Mouse (Mus musculus): ENCODE measurements around the gene Scn11a.
A peak's percentile ranks its signal among the peaks of the same experiment; 100 is the strongest.

Scn11a gene

DNA sequence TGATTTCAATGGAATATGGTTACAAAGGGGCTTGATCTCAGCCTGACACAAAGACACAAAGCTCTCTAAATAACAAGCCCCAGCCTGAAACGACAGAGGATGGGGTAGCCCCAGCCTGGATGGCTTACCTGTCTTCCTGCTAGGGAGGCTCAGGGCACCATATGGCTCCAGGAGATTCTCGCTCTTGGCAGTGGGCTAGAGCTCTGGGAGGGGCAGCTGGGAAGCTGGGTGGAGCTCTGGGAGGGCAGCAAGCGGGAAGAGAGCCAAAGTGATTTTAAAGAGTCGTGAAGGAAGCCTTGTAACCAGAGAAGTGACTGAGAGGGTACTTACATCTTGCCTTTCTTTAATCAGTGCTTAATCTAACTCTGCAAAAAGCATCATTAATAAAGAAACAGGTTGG, at the start of gene Scn11a:
Gene Scn11a, minus strand, starts transcription at position 160 of the 400 bp plus-strand sequence.
- no peak for DNase-seq (ENCODE audit: extremely low spot score, low spot score)

DNA sequence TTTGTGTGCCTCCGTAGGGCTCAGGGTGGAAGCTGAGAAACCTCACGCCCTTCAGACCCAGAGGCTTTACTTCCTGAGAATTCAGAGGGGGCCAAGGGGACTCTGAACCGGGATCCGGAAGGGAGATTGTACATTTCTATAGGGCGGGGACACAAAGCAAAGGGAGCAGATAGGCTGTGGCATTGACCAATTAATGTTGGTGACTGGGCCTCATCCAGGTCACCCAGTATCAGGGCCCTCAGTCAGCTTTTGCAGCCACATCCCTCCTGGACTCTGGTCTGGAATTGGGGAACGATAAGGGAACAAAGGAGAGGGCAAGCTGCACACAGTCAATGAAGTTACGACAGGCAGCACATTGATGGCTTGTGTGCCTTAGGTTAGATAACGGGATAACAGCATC, 28.9 kb upstream of the Scn11a start:
- no peak for DNase-seq (ENCODE audit: extremely low spot score, low spot score)

DNA sequence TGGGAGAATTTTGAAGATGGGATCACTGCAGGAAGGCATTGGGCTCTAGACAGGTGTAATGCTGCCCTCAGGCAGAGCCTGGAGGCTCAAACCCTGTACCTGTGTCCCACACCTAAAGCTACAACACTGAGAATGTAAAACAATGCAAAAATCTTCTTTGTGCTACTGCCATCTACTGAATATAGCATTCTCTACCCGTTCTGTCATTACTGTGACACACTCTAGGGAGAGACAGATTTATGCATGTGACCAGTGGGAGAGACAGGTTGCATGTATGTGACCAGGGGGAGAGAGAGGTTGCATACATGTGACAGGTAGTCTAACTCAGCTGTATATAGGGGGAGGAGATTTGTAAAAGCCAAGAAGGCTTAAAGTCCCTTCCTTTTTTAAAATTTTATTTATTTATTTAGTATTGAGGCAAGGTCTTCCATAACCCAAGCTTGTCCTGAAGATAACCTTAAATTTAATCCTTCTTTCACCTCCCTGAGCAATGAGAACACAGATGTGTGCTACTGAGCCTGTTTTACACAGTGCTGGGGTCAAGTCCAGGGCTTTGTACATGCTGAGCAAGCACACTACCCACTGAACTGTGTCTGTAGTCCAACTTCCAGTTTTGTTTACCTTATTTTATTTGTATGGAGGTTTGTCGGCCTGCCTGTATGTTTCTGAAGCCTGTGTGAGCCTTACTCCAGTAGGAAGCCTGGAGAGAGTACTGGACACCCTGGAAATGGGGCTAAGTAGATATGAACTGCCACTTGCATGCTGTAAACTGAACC, 28.0 kb upstream of the Scn11a start:
- DNase-seq (ENCODE audit: extremely low spot score, low spot score): no peak

DNA sequence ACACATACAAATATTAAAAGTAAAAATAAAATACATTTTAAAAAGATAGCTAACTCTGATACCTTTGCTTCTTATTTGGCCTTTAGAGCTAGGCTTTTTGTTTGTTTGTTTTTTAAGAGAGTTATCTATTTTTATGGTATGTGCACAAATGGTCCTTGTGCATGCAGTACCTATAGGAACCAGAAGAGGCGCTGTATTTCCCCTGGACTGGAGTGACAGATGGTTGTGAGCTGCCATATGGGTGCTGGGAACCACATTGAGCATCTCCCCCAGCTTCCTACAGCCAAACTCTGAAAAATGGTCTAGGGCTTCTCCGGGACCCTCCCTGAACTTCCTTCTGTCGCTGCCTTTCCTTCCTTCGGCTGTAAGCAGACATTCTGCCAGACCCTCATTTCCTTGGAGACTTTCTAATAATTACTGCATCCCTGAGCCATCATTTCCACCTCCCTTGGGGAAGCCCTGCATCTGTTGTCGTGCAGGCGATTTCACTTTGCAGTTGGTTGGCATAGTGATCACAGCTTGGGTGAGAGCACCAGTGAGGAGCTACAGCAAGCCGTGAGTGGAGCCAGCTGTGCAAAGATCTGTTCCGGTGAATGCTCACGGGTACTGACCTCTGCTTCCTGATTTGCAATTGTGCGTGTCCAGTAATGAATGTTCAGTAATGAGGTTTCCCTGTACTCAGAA, 27.2 kb upstream of the Scn11a start:
- DNase-seq (ENCODE audit: extremely low spot score, low spot score): no peak

DNA sequence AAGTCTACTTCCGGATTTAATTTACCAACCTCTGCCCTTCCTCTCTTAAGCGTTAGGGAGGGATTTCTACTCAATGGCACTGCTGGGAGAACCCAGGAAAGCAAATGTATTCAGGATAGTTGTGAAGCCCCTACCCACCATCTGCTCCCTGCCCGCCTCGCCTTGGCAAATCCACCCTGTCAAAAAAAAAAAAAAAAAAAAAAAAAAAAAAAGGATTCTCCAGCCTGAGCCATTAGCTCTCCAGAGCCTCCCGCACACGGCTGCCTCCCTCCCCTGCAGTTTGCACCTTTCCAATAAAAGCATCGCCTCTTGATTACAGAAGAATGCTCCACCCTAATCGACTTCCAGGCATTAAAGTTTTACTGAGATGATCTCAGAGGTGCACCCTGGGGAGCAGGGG, 24.0 kb upstream of the Scn11a start:
- no peak for DNase-seq (ENCODE audit: extremely low spot score, low spot score)

DNA sequence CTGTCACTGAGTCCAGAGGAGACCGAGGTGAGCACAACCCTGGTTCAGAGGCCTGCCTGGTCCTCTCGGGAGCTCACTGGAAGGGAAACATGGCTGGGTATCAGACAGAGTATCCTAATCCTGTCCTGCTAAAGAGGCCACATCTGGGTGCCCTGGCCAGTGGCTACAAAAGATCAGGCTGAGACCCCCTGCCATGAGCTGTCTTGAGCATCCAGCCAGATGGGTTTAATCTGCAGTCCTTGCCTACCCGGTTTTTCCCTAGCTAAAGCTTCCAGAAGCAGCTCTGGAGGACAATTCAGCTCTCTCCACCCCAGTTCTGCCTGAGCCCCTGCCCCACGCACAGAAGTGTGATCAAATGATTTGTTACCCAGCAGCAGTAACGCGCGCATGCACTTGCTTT, 23.4 kb upstream of the Scn11a start:
- no peak for DNase-seq (ENCODE audit: extremely low spot score, low spot score)

DNA sequence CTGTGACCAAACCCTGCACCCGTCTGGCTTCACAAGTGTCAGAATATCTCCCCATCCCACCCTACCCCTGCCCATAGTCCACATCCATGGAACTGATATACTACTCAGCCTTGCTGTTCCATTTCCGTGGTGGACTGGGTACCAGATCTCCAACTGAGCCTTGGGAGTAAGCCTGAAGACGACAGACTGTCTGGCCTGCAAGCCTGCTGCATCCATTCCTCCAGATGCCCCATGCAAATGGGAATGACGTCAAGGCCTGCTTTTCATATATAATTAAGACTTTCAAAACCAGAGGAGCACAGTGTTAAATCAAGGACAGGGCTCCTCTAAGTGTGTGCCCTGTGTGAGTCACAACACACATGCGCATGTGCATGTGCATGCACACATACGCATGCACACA, 21.9 kb upstream of the Scn11a start:
- no peak for DNase-seq (ENCODE audit: extremely low spot score, low spot score)

DNA sequence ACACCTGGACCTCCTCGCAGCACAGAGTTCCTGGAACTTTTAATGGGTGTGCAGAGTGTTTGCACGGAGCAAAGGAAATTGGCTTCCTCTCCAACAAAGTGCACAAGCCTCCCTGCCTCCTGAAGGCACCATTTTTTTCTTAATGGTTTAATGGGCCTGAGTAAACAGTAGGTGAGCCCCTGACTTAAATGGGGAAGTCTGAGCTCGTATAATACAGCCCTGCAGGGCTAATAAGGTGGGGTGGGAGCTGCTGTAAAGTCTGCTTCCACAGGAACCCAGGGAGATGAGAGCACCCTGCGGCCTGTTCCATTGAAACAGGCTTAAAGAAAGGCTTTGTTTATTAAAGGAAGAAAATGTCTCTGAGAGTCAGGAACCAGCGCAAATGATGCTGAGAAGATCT, 19.5 kb upstream of the Scn11a start:
- DNase-seq (ENCODE audit: extremely low spot score, low spot score): no peak

DNA sequence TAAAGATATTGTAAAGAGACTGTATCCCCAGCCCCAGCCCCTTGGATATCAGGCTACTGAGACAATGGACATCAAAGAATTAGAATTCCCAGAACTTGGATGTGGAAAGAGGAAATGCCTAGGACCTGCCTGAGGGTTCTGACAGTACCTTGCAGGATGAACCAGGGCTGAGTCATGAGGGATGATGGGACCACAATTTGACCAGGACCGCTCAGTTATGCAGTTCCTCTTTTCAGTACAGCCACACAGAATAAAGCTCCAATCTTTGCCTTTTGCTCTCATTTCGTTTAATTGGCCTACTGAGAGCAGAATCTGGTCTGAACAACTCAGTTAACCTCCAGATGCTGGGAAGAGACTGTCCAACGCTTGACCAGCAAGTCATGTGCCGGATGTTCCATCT, 18.3 kb upstream of the Scn11a start:
- no peak for DNase-seq (ENCODE audit: extremely low spot score, low spot score)

DNA sequence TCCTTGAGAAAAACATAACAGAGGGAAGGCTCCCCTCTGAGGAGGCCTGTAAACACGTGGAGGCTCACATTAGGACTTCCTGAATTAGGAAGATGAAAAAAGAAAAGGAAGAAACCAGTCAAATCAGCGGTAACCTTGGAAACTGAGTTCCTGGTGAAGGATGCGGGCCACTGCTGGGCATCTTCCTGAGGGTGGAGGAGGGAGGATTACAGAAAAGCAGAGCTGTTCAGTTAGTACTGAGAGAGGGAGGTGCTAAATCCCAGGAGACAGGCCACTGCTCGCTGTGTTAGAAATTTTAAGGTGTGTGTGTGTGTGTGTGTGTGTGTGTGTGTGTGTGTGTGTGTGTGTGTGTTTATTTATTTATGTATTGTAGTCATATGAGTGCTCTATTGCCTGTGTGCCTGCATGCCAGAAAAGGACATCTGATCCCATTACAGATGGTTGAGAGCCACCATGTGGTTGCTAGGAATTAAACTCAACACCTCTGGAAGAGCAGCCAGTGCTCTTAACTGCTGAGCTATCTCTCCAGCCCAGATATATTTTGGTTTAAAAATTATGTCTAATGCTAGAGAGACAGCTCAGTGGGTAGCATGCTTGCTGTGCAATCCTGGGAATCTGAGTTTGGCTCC, 17.4 kb upstream of the Scn11a start:
- DNase-seq (ENCODE audit: extremely low spot score, low spot score): no peak

DNA sequence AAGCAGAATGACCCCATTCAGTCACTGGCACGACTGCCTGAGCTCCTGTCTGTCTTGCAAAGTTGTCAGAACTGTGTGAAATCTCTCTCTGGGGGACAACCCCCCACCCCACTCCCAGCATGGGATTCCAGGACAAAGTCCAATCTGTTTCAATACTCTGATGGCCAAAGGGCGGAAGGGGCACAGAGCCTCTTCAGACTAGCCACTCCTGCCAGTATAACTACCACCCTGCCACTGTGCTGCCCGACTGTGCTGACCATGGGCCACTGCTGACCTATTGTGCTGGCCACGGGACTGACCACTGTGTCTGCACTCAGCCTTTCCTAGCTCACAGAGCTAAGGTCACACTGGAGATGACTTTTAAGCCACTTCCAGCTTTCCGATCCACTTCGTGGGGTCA, 16.8 kb upstream of the Scn11a start:
- DNase-seq (ENCODE audit: extremely low spot score, low spot score): peak; percentile 16

DNA sequence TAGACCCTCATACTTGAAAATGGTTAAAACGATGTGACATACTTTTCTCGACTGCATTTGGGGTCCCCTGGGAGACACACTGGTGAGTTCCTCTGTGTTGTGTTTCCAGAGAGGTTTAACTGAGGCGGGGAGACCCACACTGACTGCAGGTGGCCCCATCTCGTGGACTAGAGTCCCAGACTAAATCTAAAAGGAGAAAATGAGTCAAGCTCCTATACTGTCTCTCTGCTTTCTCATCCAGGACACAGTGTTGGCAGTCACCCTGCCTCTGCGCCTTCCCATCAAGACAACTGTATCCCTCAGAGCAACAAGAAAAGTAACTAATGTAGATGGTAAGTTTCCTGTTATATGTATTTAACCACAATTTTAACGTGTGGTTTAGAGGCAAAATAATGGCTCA, 15.9 kb upstream of the Scn11a start:
- DNase-seq (ENCODE audit: extremely low spot score, low spot score): no peak

DNA sequence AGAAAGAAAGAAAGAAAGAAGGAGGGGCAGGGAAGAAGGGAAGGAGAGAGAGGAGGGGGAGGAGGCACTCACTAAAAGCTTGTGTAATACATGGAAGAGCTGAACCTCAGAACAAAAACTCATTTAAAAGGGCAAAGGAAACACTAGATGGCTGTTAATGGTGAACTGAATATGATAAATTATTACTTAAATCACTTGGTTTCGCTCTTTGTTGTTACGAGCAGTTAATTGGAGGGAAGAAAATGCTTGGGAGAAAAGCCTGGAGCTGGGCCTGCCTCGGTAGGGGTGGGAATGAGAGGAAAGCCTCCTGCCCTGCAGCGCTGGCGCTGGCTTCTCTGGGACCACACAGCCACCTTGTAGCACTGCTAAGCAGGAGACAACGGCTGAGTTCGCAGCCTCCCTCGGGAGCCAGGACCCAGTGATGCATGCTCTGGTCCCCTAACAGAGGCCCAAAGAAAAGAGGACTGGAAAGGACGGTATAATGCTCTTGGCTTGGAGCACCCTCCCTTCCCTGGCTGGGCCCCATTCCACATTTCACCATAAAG, 10.4 kb upstream of the Scn11a start:
- DNase-seq (ENCODE audit: extremely low spot score, low spot score): no peak

DNA sequence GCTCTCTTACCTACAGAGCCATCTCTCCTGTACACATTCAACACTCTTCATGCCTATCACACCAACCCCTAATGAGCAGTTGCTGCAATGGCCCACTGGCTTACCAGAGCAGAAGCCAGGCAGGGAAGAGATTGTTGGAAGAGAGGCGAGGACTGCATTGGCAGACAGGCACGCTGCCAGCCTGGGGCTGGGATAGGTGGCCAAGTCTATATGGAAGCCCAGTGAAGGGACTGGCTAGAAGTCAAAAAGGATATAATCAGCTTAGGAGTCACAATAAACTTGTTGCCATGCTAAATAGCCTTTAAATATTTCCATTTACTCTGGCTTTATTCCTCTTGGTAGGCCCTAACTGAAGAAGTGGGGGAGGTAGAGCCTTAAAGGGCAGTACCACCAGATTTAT, 5.7 kb upstream of the Scn11a start:
- DNase-seq (ENCODE audit: extremely low spot score, low spot score): no peak

DNA sequence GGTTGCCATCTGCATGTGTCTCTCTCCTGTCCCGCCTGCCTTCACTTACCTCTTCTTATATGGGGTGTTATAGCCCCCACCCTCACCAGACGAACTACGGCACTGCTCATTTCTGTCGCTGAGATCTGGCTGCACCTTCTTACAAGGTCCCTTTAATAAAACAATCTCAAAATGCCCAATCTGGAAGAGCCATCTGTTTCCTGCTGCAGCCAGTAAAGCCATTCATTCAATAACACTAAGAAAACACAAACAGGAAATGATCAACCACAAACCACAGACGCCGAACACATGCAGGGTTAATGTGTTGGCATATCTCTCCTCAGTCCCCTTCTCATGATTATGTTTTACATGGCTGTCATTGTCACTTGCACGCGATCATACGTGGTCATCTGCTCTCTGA, 1.5 kb downstream of the Scn11a start:
- no peak for DNase-seq (ENCODE audit: extremely low spot score, low spot score)

DNA sequence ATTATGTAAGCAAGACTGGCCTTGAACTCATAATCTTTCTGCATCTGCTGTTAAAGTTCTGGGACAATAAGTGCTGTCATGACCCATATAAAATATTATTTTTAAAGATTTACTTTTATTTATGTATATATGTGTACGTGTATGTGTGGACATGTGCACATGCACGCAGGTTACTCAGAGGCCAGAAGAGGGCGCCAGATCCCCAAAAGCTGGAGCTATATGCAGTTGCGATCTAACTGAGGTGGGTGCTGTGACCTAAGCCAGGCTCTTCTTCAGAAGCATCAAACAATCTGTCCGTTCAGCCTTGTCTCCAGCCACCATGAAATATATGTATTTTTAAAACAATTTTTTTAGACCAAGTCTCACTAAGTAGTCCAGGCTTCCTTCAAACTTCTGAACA, 11.6 kb downstream of the Scn11a start:
- DNase-seq (ENCODE audit: extremely low spot score, low spot score): no peak

DNA sequence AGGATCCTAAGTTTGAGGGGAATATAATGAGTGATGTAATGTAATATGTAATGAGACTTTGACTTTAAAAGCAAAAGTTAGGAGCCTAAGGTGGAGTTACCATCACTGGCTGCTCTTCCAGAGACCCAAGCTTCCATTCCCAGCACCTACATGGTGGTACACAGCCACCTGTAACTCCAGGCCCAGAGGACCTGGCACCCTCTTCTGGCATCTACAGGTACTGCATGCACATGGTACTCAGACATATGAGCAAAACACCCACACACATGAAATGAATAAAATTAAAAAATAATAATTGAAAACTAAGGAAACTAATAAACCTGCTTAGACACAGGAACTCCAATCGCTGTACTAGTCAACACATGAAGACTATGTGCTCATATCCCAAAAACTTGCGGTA, 18.8 kb downstream of the Scn11a start:
- DNase-seq (ENCODE audit: extremely low spot score, low spot score): no peak

DNA sequence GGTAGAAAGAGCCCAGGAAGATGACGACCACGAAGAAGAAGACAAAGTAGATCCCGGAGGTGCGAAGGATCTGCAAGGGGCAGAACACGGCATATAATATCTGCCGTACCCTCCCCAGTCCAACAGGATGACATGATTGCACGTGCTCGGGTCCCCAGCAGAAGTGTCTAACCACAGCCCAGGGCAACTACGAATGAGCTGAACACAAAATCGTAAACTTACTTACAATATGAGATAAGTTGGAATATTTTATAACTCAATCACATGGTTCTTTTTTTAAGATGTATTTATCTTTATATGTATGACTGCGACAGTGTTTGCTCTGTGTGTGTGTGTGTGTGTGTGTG, 20.8 kb downstream of the Scn11a start:
- DNase-seq (ENCODE audit: extremely low spot score, low spot score): no peak

DNA sequence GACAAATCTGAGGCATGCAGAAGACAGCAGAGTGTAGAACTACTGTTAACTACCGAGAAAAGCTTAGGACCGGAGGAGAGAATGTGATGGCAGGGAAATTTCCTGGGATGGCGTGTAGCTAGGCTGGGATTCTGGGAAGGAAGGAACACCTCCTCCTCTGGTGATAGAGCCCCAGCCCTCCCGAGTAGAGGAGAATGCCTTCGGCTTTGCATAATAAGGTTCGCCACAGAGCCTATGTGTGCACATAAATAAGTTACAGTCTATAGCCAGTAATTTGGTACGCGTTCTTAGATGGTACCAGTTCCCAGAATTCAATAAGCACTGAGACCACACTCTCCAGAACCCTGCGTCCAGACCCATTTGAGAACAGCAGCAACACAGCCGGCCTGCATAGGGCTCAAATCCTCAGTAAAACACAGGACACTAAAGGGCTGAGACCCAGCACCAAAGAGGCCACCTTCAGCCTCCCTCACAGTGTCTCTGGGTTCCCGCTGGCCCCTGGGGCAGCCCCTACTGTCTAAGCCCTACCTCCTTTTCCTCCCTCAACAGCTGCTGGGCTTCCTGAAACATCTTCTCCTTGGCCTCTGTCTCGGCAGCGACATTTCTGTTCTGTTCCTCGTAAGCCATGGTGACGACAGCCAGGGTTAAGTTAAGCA, 21.3 kb downstream of the Scn11a start:
- DNase-seq (ENCODE audit: extremely low spot score, low spot score): no peak

DNA sequence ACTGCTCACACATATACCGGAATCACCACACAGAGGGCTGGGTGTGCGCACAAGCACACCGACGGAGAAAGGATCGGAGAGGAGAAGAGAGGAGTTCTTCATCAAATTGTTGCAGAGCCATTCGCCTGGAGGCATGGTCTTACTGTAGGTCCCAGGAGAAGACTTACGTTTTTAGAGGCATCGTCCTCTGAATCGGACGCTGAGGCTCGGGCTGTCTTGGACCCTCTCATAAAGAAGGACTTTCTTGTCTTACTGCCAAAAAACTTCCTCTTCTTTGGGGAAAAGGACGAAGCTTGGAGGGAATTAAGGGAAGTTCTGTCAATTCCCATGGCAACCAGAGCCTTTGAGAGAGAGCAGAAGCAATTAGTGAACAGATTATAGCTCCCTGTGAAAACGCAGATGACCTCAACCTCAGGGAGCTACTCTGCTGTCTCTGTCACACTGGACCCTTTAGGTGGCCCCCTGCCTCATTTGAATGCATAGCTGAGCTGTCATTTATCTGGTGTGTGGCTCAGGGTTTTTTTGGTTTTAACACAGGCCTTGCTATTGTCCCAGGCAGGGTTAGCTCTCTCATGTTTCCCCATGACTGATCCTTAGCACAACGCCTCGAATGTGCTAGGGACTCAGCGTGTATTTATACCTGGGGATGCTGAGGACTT, 22.0 kb downstream of the Scn11a start:
- no peak for DNase-seq (ENCODE audit: extremely low spot score, low spot score)

DNA sequence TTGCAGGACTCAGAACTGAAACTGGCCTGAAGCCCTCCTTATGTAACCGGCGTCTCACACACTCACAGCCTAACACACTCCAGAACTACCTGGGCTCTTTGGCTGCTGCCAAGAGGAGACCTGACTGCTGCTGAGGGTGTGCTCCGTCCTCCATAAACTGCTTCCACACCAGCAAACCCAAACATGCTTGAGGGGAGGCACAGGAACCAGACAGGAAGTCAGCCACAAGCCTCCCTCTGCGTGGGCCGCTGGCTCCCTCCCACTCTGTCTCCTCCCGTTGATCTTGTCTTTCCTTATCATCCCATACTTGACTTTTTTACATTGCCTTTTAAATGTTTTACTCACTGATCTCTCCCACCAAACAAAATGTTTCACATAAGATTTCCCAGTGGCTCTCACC, 23.8 kb downstream of the Scn11a start:
- DNase-seq (ENCODE audit: extremely low spot score, low spot score): no peak

DNA sequence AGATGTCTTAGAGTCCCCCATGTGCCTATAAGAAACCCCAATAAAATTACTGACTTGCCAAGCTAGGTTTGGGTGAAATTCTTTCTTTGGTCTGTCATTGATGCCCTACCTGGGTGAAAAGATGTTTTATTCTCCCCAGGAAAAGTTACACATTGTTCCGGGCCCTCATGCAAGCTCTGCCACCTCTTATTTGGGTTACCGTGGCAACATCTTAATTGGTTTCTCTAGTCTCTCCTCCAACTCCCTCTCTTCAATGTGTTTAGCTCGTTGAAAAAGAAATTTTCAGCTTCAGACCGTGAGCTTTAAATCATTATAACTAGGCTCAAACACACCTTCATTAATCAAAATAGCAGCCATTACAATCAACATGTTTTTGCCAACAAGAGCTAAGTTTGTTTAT, 28.5 kb downstream of the Scn11a start:
- no peak for DNase-seq (ENCODE audit: extremely low spot score, low spot score)

Measured in neural tube, embryonic 10.5 days (tissue).